ENCODE assay signal across 8 mouse cellular contexts in genomic region chr11:116814076-116814883, GRCm38 (mm10). TPM values are rescaled to one million over a fixed set of nuclear protein-coding genes. Genes with fewer than 3 reads are reported as not detected.
DNase-seq lines count a peak whose midpoint lies in the region; ATAC-seq lines count a peak whose summit lies in the region.

No protein-coding gene starts in this region.

- H3K27ac ChIP-seq in brown adipose tissue, adult 24 weeks (replicated peaks; ENCODE audit: low read depth, low read length) = peak overlapping the region; percentile 61
- peak overlapping the region; percentile 88 for H3K27ac ChIP-seq in hindbrain, embryonic 16.5 days (ENCODE audit: low read depth, low read length)
- peak overlapping the region; percentile 45; the same call in 1 of the 2 replicates for H3K27ac ChIP-seq in liver, embryonic 12.5 days
- H3K27ac ChIP-seq in neural tube, embryonic 14.5 days (ENCODE audit: low read depth, low read length) = peak overlapping the region; percentile 94

- 4% methylated on average over 20 of the region's 20 CpGs for WGBS in hindbrain, embryonic 16.5 days
- WGBS in liver, embryonic 12.5 days (ENCODE audit: insufficient replicate concordance) = 42% methylated on average over 20 of the region's 20 CpGs
- 2% methylated on average over 20 of the region's 20 CpGs for WGBS in neural tube, embryonic 14.5 days

- no peaks in the 10 kb centered on the region for H3K27me3 ChIP-seq in hindbrain, embryonic 16.5 days (replicated peaks; ENCODE audit: control insufficient read depth, insufficient read depth, low read length)
- H3K27me3 ChIP-seq in liver, embryonic 12.5 days (replicated peaks) = peaks cover 26% of the 10 kb centered on the region
- no peaks in the 10 kb centered on the region for H3K27me3 ChIP-seq in neural tube, embryonic 14.5 days (ENCODE audit: control insufficient read depth, insufficient read depth, low read length)

- H3K4me1 ChIP-seq in brown adipose tissue, adult 24 weeks (ENCODE audit: control insufficient read depth, insufficient read depth, insufficient read length, low read length) = peaks cover 19% of the 10 kb centered on the region
- peaks cover 57% of the 10 kb centered on the region for H3K4me1 ChIP-seq in hindbrain, embryonic 16.5 days (ENCODE audit: control insufficient read depth, insufficient read depth, low read depth, low read length)
- peaks cover 37% of the 10 kb centered on the region for H3K4me1 ChIP-seq in liver, embryonic 12.5 days
- peaks cover 49% of the 10 kb centered on the region for H3K4me1 ChIP-seq in neural tube, embryonic 14.5 days (ENCODE audit: control insufficient read depth, insufficient read depth, low read length)

- DNase-seq in adrenal gland, adult (ENCODE audit: inconsistent age in 2 of 2, low spot score in 1 of 2) = peak; percentile 62 to 71
- DNase-seq in adrenal gland, adult 8-10 months = no peak
- DNase-seq in gastrocnemius, postnatal 14 days = peak; percentile 87
- no peak for DNase-seq in right cerebral cortex, postnatal 36 days (ENCODE audit: low spot score in 2 of 2)

- peak overlapping the region; percentile 36 for H3K9ac ChIP-seq in hindbrain, embryonic 16.5 days (ENCODE audit: low read depth, low read length)
- no peak overlapping the region for H3K9ac ChIP-seq in liver, embryonic 12.5 days
- peak overlapping the region; percentile 28; the same call in 1 of the 2 replicates for H3K9ac ChIP-seq in neural tube, embryonic 14.5 days (replicated peaks; ENCODE audit: low read depth, low read length)

- intact Hi-C loops in gastrocnemius, postnatal 14 days (cut with DNase I; ENCODE audit: low total_unique reads) = no loop called here

- no peaks in the 10 kb centered on the region for H3K9me3 ChIP-seq in hindbrain, embryonic 16.5 days (ENCODE audit: control insufficient read depth, low read length)
- no peaks in the 10 kb centered on the region for H3K9me3 ChIP-seq in liver, embryonic 12.5 days (replicated peaks)
- no peaks in the 10 kb centered on the region for H3K9me3 ChIP-seq in neural tube, embryonic 14.5 days (ENCODE audit: control insufficient read depth, low read length)

- no peak overlapping the region for H3K4me3 ChIP-seq in brown adipose tissue, adult 24 weeks (ENCODE audit: insufficient read depth, low read depth, low read length)
- no peak overlapping the region for H3K4me3 ChIP-seq in hindbrain, embryonic 16.5 days (ENCODE audit: low read length)
- no peak overlapping the region for H3K4me3 ChIP-seq in liver, embryonic 12.5 days
- no peak overlapping the region for H3K4me3 ChIP-seq in neural tube, embryonic 14.5 days (ENCODE audit: low read depth, low read length)

- no peaks in the 10 kb centered on the region for H3K36me3 ChIP-seq in hindbrain, embryonic 16.5 days (ENCODE audit: control insufficient read depth, insufficient read depth, low read length)
- no peaks in the 10 kb centered on the region for H3K36me3 ChIP-seq in liver, embryonic 12.5 days
- no peaks in the 10 kb centered on the region for H3K36me3 ChIP-seq in neural tube, embryonic 14.5 days (ENCODE audit: control insufficient read depth, insufficient read depth, low read length)

- H3K4me2 ChIP-seq in hindbrain, embryonic 16.5 days (ENCODE audit: low read length) = peak overlapping the region; percentile 22; the same call in 1 of the 2 replicates
- no peak overlapping the region for H3K4me2 ChIP-seq in liver, embryonic 12.5 days
- H3K4me2 ChIP-seq in neural tube, embryonic 14.5 days (ENCODE audit: low read depth, low read length) = no peak overlapping the region

- 0 out of 2 replicates have a peak, but pooled peaks have one; percentile 10 for ATAC-seq in hindbrain, embryonic 16.5 days
- ATAC-seq in liver, embryonic 12.5 days = 0 out of 2 replicates have a peak, but pooled peaks have one; percentile 30
- 0 out of 2 replicates have a peak, but pooled peaks have one; percentile 10 for ATAC-seq in neural tube, embryonic 14.5 days (ENCODE audit: low read depth)

RNA-seq across cellular contexts. Expression of gene Mxra7, which starts 13.6 kb away (rescaled TPM):
- total RNA-seq in adrenal gland, adult 8-10 months (2022) = 100 to 1,000 TPM in 2 of 4 experiments, 10 to 100 TPM in 2; 43.8 to 117 (median 81.5) TPM
- 6.6 and 6.9 TPM in 2 replicates for polyA plus RNA-seq in brown adipose tissue, adult 24 weeks (2012; ENCODE audit: insufficient read depth, insufficient read length, missing spikeins)
- 10 to 100 TPM; 23.1 to 29.6 TPM for total RNA-seq in gastrocnemius, postnatal 14 days (2021)
- 33.7 and 37.7 TPM in 2 replicates for polyA plus RNA-seq in hindbrain, embryonic 16.5 days (2015; fragmentation: Nextera tagmentation; extraction: Ambion mirVana)
- polyA plus RNA-seq in liver, embryonic 12.5 days (2016; fragmentation: Nextera tagmentation; extraction: Ambion mirVana) = 6.9 and 7.2 TPM in 2 replicates
- 29.9 and 40.4 TPM in 2 replicates for polyA plus RNA-seq in neural tube, embryonic 14.5 days (2014; fragmentation: Nextera tagmentation; extraction: Ambion mirVana)

RNA-seq across cellular contexts. Expression of gene Mettl23, which starts 28.8 kb away (rescaled TPM):
- total RNA-seq in adrenal gland, adult 8-10 months (2022) = 10 to 100 TPM; 28.2 to 43.9 (median 32.6) TPM
- polyA plus RNA-seq in brown adipose tissue, adult 24 weeks (2012; ENCODE audit: insufficient read depth, insufficient read length, missing spikeins) = 70.4 and 80.7 TPM in 2 replicates
- 10 to 100 TPM; 24.1 to 24.7 TPM for total RNA-seq in gastrocnemius, postnatal 14 days (2021)
- polyA plus RNA-seq in hindbrain, embryonic 16.5 days (2015; fragmentation: Nextera tagmentation; extraction: Ambion mirVana) = 62.6 and 62.8 TPM in 2 replicates
- polyA plus RNA-seq in liver, embryonic 12.5 days (2016; fragmentation: Nextera tagmentation; extraction: Ambion mirVana) = 47.6 and 49.5 TPM in 2 replicates
- 67.4 and 73.3 TPM in 2 replicates for polyA plus RNA-seq in neural tube, embryonic 14.5 days (2014; fragmentation: Nextera tagmentation; extraction: Ambion mirVana)

RNA-seq across cellular contexts. Expression of gene Jmjd6, which starts 29.0 kb away (rescaled TPM):
- 10 to 100 TPM; 31.8 to 41.1 (median 33.4) TPM for total RNA-seq in adrenal gland, adult 8-10 months (2022)
- polyA plus RNA-seq in brown adipose tissue, adult 24 weeks (2012; ENCODE audit: insufficient read depth, insufficient read length, missing spikeins) = 20.9 and 33.7 TPM in 2 replicates
- 10 to 100 TPM; 19.5 to 21.4 TPM for total RNA-seq in gastrocnemius, postnatal 14 days (2021)
- 67.2 and 70.2 TPM in 2 replicates for polyA plus RNA-seq in hindbrain, embryonic 16.5 days (2015; fragmentation: Nextera tagmentation; extraction: Ambion mirVana)
- polyA plus RNA-seq in liver, embryonic 12.5 days (2016; fragmentation: Nextera tagmentation; extraction: Ambion mirVana) = 58.2 and 61.6 TPM in 2 replicates
- polyA plus RNA-seq in neural tube, embryonic 14.5 days (2014; fragmentation: Nextera tagmentation; extraction: Ambion mirVana) = 65.6 and 71.7 TPM in 2 replicates

RNA-seq across cellular contexts. Expression of gene Mfsd11, which starts 38.0 kb away (rescaled TPM):
- 10 to 100 TPM; 45.7 to 69.2 (median 52.9) TPM for total RNA-seq in adrenal gland, adult 8-10 months (2022)
- 21.0 and 27.5 TPM in 2 replicates for polyA plus RNA-seq in brown adipose tissue, adult 24 weeks (2012; ENCODE audit: insufficient read depth, insufficient read length, missing spikeins)
- 10 to 100 TPM; 22.3 to 27.2 TPM for total RNA-seq in gastrocnemius, postnatal 14 days (2021)
- polyA plus RNA-seq in hindbrain, embryonic 16.5 days (2015; fragmentation: Nextera tagmentation; extraction: Ambion mirVana) = 52.1 and 52.7 TPM in 2 replicates
- 13.6 and 15.0 TPM in 2 replicates for polyA plus RNA-seq in liver, embryonic 12.5 days (2016; fragmentation: Nextera tagmentation; extraction: Ambion mirVana)
- 40.6 and 53.9 TPM in 2 replicates for polyA plus RNA-seq in neural tube, embryonic 14.5 days (2014; fragmentation: Nextera tagmentation; extraction: Ambion mirVana)

RNA-seq across cellular contexts. Expression of gene Srsf2, which starts 38.6 kb away (rescaled TPM):
- 100 to 1,000 TPM; 183 to 287 (median 255) TPM for total RNA-seq in adrenal gland, adult 8-10 months (2022)
- 98.3 and 130 TPM in 2 replicates for polyA plus RNA-seq in brown adipose tissue, adult 24 weeks (2012; ENCODE audit: insufficient read depth, insufficient read length, missing spikeins)
- 10 to 100 TPM; 73.0 to 80.9 TPM for total RNA-seq in gastrocnemius, postnatal 14 days (2021)
- 469 and 518 TPM in 2 replicates for polyA plus RNA-seq in hindbrain, embryonic 16.5 days (2015; fragmentation: Nextera tagmentation; extraction: Ambion mirVana)
- polyA plus RNA-seq in liver, embryonic 12.5 days (2016; fragmentation: Nextera tagmentation; extraction: Ambion mirVana) = 801 and 808 TPM in 2 replicates
- polyA plus RNA-seq in neural tube, embryonic 14.5 days (2014; fragmentation: Nextera tagmentation; extraction: Ambion mirVana) = 591 and 602 TPM in 2 replicates

Comparison
In these comparisons a context has a peak if more than half of its experiments do, and no peak if none do; other contexts are left out.
1. DNase-seq: peak in adrenal gland, adult (2 of 2) and gastrocnemius, postnatal 14 days (single experiment); none in adrenal gland, adult 8-10 months (single experiment) and right cerebral cortex, postnatal 36 days (0 of 2).
2. Peak in every context shown above with its lines, with median percentiles within 50 percentile points of each other: H3K27ac ChIP-seq and ATAC-seq.